Mouse (Mus musculus) small intestine, adult 2 months (tissue): ENCODE data around the gene Ctnnal1.

Experiments
- CTCF ChIP-seq: fragments of 200-500 bp; IDR thresholded peaks from 2 replicates; pipeline ENCODE4 v1.5.1; 2012; ENCODE audit warnings: low read depth, mild to moderate bottlenecking, control low read depth, inconsistent platforms, low read length, moderate library complexity, mixed read lengths; ENCODE audit not compliant: insufficient replicate concordance, insufficient read length; ENCODE audit errors: extremely low read depth
- POLR2A ChIP-seq: fragments of 200-500 bp; IDR thresholded peaks from 2 replicates; pipeline ENCODE4 v1.6.1; 2012; ENCODE audit warnings: low read depth, mild to moderate bottlenecking, control low read depth, inconsistent platforms, low read length, moderate library complexity

- TF ChIP-seq POLR2A: no peak
- no peak for TF ChIP-seq CTCF
Measured at GRCm38 (mm10) chr4:56861551-56861950, 3.4 kb downstream of the Ctnnal1 start.
